Mouse (Mus musculus) erythroblast, embryonic 14.5 days (primary cell): Measurements from ENCODE around the gene Lrrc71.

Experiments
- GATA1 ChIP-seq: IDR thresholded peaks from 2 replicates; pipeline ENCODE4 v1.6.1; 2012; ENCODE audit warnings: low read length, inconsistent platforms, mixed read lengths
- TAL1 ChIP-seq: IDR thresholded peaks from 3 replicates; pipeline ENCODE4 v1.6.1; 2012; ENCODE audit warnings: low read length, inconsistent platforms, mixed read lengths

- TF ChIP-seq GATA1 (no peak), TAL1 (no peak)
Measured at GRCm38 (mm10) chr3:87778283-87778682, 29.9 kb upstream of the Lrrc71 start.
